Mouse (Mus musculus) stomach, postnatal 0 days (tissue): Measurements from ENCODE around the gene Gipc2.

Experiments used
- CTCF ChIP-seq: IDR thresholded peaks from 2 replicates; pipeline ENCODE4 v1.5.1; 2016; ENCODE audit warnings: antibody characterized with exemption, low read depth, mild to moderate bottlenecking, moderate library complexity
- EP300 ChIP-seq: optimal IDR thresholded peaks from 2 replicates; pipeline ENCODE3; 2016; ENCODE audit warnings: antibody characterized with exemption

- TF ChIP-seq CTCF: no peak
- TF ChIP-seq EP300: no peak
These were observed 42.3 kb upstream of the Gipc2 start for GRCm38 (mm10) chr3:152208096-152208885.
